Mouse (Mus musculus) bone marrow macrophage, adult 2 months (primary cell): ENCODE results near the gene Elfn2. TPM values are rescaled to one million over a fixed set of nuclear protein-coding genes. Genes with fewer than 3 reads are reported as not detected.

Experiments used
- H3K27ac ChIP-seq: 2 replicates; pipeline ENCODE4 v1.5.1; 2012; ENCODE audit warnings: low read depth, low read length; ENCODE audit not compliant: insufficient read depth
- H3K4me1 ChIP-seq: 2 replicates; pipeline ENCODE4 v1.6.1; 2012; ENCODE audit warnings: low read length; ENCODE audit not compliant: control insufficient read depth, insufficient read depth
- H3K4me3 ChIP-seq: 2 replicates; pipeline ENCODE4 v1.5.1; 2012; ENCODE audit warnings: mild to moderate bottlenecking, low read length, moderate library complexity; ENCODE audit not compliant: insufficient read depth
- CTCF ChIP-seq: IDR thresholded peaks from 2 replicates; pipeline ENCODE4 v1.5.1; 2012; ENCODE audit warnings: low read depth, mild to moderate bottlenecking, low read length, moderate library complexity
- POLR2A ChIP-seq: IDR thresholded peaks from 2 replicates; pipeline ENCODE4 v1.6.1; 2012; ENCODE audit warnings: mild to moderate bottlenecking, low read depth, low read length, borderline replicate concordance
- polyA plus RNA-seq: library from polyadenylated mRNA; stranded (reverse); fragments of >200 nt; gene quantifications from 2 replicates; pipeline ENCODE4 v1.2.4, GENCODE M21; 2012; ENCODE audit not compliant: missing spikeins, insufficient read depth, insufficient read length

Gene Elfn2
- polyA plus RNA-seq, 1 experiment: not detected

DNA sequence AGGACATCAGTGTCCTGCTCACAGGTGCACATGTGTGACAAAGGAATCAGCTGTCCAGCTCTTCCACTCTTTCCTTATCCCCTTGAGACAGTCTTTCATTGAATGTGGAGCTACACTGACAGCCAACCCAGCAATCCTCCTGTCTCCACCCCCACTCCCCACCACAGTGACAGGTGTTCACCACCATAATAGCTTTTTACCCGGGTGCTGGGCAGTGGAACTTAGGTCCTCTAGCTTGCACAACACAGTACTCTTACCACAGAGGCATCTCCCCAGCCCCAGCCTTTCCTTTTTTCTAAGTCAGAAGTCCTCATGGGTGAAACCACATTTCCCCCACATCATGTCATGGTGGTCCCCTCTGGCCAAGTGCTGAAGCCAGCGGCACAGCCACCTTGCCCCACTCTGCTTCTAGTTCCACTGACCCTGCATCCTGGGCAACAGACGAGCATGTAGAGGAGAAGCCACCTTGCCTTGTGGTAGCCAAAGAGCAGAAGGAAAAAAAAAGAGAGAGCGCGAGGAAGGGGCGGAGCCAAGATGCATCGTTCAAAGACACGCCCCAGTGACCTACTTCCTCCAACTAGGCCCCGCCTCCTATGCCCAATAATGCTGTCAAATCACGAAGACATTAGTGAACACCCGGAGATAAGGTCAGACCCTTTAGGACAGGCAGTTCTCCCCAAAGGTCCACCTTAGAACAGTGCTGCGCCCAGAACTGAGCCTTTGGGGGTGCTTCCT, 11.9 kb upstream of the Elfn2 start:
- TF ChIP-seq CTCF (no peak), POLR2A (no peak)
- Histone ChIP-seq H3K4me3 (no peak overlapping the region), H3K4me1 (no peaks in the 10 kb centered on the region), H3K27ac (no peak overlapping the region)

DNA sequence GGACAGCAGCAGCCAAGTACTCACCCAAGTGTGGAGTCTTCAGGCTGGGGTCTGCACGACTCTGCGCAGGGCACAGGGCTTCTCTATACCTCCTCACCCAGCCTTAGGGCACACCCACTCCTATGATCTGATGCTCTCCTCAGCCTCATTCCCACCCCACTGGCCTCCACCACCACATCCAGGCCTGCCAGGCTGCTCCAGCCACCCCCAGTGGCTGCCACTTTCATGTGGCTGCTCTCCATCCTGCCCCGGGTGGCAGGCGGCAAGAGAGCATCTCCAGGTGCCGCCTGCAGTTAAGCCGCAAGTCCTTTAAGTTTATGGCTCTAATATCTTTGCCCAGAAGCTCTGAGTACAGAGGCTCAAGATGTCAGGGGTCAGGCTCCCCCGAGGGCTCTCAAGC, 8.1 kb upstream of the Elfn2 start:
- no peak overlapping the region for H3K4me3 ChIP-seq
- TF ChIP-seq POLR2A: no peak
- TF ChIP-seq CTCF: no peak
- H3K27ac ChIP-seq: no peak overlapping the region
- no peaks in the 10 kb centered on the region for H3K4me1 ChIP-seq

DNA sequence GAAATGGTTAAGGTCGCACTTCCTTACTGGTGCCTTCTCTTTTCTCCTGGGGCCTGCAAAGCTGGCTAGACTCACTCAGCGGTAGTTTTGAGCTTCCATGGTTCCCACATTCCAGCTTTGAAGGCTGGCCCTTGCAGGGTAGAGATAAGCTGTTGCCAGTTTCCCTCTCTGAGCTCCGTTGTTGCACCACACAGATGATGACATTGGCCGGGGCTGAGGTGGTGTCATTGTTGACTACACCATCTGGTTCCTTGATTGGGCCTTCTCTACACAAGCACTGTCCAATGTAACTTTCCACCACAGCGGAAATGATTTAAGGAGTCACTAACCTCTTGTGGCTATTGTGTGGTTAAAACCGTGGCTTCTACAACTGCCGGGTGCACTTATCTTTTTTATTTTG, 2.0 kb upstream of the Elfn2 start:
- Histone ChIP-seq H3K27ac (no peak overlapping the region), H3K4me1 (peaks cover 7% of the 10 kb centered on the region), H3K4me3 (no peak overlapping the region)
- TF ChIP-seq CTCF (no peak), POLR2A (no peak)

- Histone ChIP-seq H3K4me3 (no peak overlapping the region), H3K4me1 (peaks cover 7% of the 10 kb centered on the region), H3K27ac (no peak overlapping the region)
- TF ChIP-seq POLR2A: no peak
- peak; percentile 39; the same call in 1 of the 2 replicates for TF ChIP-seq CTCF
Observed at GRCm38 (mm10) chr15:78720094-78720493, 1.5 kb upstream of the Elfn2 start.

DNA sequence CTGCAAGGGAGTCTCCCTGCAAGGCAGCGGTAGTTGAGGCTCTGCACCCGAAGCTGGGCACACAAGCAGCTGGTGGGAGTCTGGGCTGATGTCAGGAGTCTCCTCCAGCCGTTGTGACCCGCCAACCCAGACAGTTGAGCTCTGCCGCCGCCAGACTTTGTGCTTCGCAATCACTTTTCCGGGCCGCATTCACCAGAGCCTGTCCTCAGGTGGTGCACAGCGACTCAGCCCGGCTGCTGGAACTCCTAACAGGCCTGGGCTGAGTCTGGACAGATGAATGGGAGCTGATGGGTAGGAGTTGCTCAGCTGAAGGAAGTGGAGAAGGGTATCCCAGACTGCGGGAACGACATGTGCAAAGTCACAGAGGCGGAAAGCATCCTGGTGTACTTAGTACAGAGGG, 845 bp upstream of the Elfn2 start:
- Histone ChIP-seq H3K4me1 (peaks cover 7% of the 10 kb centered on the region), H3K27ac (no peak overlapping the region), H3K4me3 (no peak overlapping the region)
- TF ChIP-seq CTCF (no peak), POLR2A (no peak)

DNA sequence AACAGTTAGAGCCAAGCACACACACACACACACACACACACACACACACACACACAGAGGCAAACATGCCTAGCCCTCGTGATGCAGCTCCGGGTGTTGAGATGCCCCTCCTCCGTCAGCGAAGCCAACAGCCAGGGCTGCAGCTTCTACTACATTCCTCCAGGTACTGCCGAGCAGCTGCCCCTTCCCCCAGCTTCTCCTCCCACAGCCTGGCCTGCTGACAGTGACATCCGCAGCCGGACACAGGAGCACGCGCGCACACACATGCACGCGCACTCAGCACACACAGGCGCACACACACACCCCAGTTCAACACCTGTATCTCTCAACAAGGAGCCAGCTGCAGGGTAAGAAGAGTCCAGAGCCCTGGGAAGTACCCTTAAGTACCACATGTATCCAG, 1.6 kb downstream of the Elfn2 start:
- no peak overlapping the region for H3K4me3 ChIP-seq
- TF ChIP-seq POLR2A: no peak
- TF ChIP-seq CTCF: no peak
- peaks cover 7% of the 10 kb centered on the region for H3K4me1 ChIP-seq
- no peak overlapping the region for H3K27ac ChIP-seq

- Histone ChIP-seq H3K27ac (no peak overlapping the region), H3K4me1 (peaks cover 7% of the 10 kb centered on the region), H3K4me3 (no peak overlapping the region)
- TF ChIP-seq POLR2A (no peak), CTCF (no peak)
Observed at GRCm38 (mm10) chr15:78715856-78716255, 2.7 kb downstream of the Elfn2 start.

- Histone ChIP-seq H3K27ac (no peak overlapping the region), H3K4me1 (no peaks in the 10 kb centered on the region), H3K4me3 (no peak overlapping the region)
- TF ChIP-seq CTCF: no peak
- no peak for TF ChIP-seq POLR2A
Observed at GRCm38 (mm10) chr15:78713751-78714150, 4.8 kb downstream of the Elfn2 start.

DNA sequence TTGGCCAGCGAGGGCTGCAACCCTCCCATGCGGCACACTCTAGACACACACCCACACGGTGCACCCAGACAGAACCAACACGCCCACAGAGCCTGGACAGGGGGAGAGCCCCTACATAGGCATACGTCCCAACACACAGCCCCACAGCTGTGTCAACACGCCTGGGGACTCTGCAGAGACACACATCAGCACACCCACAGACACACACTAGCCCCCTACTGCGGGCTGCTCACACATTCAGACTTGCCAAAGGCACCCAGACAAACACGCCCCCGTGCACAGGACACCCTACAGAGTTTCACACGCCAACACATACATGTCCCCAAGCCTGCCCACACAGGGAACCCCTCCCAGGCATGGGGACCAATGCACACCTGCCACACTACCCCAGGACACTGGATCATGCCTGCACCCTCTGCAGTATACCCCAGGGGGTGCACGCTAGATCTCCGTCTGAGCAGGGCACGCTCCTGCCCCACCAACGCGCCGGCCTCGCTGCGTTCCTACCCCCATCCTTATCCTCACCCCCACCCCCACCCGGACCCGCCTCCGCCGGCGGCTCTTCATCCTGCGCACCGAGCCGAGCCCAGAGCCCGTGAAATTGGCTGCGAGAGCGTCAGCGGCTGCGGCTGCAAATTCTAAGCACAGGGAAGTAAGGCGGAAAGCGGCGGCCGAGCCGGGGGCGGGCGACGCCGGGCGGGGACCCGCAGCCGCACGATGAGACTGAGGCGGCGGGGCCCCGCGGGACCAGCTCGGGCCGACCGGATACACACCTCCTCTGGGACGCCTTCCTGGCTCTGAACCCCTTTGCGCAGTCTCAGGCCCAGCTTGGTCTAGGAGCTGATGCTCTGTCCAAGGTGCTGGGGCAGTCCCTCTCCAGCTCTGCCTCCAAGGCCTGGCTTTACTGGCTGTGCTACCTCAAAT, 6.0 kb downstream of the Elfn2 start:
- H3K27ac ChIP-seq: no peak overlapping the region
- TF ChIP-seq CTCF (no peak), POLR2A (no peak)
- no peak overlapping the region for H3K4me3 ChIP-seq
- H3K4me1 ChIP-seq: no peaks in the 10 kb centered on the region

- Histone ChIP-seq H3K4me1 (no peaks in the 10 kb centered on the region), H3K4me3 (no peak overlapping the region), H3K27ac (no peak overlapping the region)
- TF ChIP-seq CTCF: no peak
- TF ChIP-seq POLR2A: no peak
Observed at GRCm38 (mm10) chr15:78711935-78712334, 6.6 kb downstream of the Elfn2 start.
